Mouse (Mus musculus): ENCODE measurements around the gene Fem1a. TPM values are rescaled to one million over a fixed set of nuclear protein-coding genes. Genes with fewer than 3 reads are reported as not detected.

The Fem1a gene
- polyA plus RNA-seq, 1 experiment from 2014 or later, result 12.5 TPM

GRCm38 (mm10) chr17:56283316-56283715 lies 26.7 kb downstream of the Fem1a start:
- Histone ChIP-seq H3K9ac (no peak overlapping the region), H3K4me1 (replicated peaks) (peaks cover 26% of the 10 kb centered on the region), H3K9me3 (no peaks in the 10 kb centered on the region), H3K4me2 (replicated peaks) (no peak overlapping the region), H3K27me3 (replicated peaks) (no peaks in the 10 kb centered on the region), H3K36me3 (peaks cover 52% of the 10 kb centered on the region), H3K27ac (no peak overlapping the region), H3K4me3 (replicated peaks) (no peak overlapping the region)
- no peak for ATAC-seq
- WGBS, result 92% methylated on average over 8 of the region's 8 CpGs

- no peak overlapping the region for H3K9ac ChIP-seq
- 0 out of 2 replicates have a peak overlapping the region, but pooled peaks have one; percentile 4 for H3K4me2 ChIP-seq (replicated peaks)
- H3K36me3 ChIP-seq, result peaks cover 43% of the 10 kb centered on the region
- peaks cover 37% of the 10 kb centered on the region for H3K4me1 ChIP-seq (replicated peaks)
- no peaks in the 10 kb centered on the region for H3K9me3 ChIP-seq
- 96% methylated on average over 11 of the region's 11 CpGs for WGBS
- no peak overlapping the region for H3K27ac ChIP-seq
- H3K4me3 ChIP-seq (replicated peaks), result no peak overlapping the region
- no peaks in the 10 kb centered on the region for H3K27me3 ChIP-seq (replicated peaks)
- ATAC-seq, result no peak
These were observed 29.4 kb downstream of the Fem1a start for GRCm38 (mm10) chr17:56285995-56286394.

DNA sequence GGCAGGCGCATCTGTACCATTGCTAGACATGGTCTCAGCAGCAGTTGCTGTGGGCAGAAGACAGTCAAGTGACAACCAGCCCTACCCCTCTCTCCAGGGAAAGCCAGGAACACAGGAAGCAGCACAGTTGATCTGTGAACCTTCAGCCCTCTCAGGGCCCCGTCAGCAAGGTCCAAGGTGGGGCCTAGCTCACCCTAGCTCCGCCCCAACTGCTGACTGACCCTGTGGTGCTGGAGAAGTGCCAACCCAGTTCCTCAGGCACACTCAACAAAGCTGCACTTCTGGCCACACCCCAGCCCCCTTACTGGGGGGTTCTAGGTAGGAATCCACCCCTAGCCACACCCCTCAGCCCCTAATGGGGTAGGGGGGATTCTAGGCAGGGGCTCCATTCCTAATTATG lies 31.2 kb downstream of the Fem1a start:
- Histone ChIP-seq H3K9me3 (no peaks in the 10 kb centered on the region), H3K27ac (peak overlapping the region; percentile 95), H3K9ac (peak overlapping the region; percentile 47; the same call in 1 of the 2 replicates), H3K27me3 (replicated peaks) (no peaks in the 10 kb centered on the region), H3K36me3 (peaks cover 35% of the 10 kb centered on the region), H3K4me1 (replicated peaks) (peaks cover 37% of the 10 kb centered on the region), H3K4me3 (replicated peaks) (peak overlapping the region; percentile 29), H3K4me2 (replicated peaks) (peak overlapping the region; percentile 79)
- WGBS, result 43% methylated on average over 3 of the region's 3 CpGs
- peak; percentile 69 for ATAC-seq

DNA sequence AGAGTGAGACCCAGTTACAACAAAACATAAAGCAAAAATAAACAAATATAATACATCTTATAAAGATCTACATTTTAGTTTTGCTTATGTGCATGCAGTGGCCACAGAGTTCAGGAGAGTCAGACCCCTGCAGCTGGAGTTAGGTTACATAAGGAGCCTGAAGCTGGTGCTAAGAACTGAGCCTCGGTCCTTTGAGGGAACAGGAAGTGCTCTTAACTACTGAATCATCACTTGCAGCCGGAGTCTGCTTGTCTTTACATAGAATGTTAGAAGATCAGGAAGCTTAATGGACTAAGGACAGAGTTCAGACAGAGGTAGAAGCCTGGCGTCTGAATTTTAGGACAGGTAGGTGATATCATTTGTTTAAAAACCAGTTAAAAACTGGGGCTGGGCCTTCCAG lies 32.3 kb downstream of the Fem1a start:
- 23% methylated on average over 3 of the region's 3 CpGs for WGBS
- H3K27ac ChIP-seq, result peak overlapping the region; percentile 95
- no peak for ATAC-seq
- peak overlapping the region; percentile 62; the same call in 1 of the 2 replicates for H3K9ac ChIP-seq
- peaks cover 28% of the 10 kb centered on the region for H3K36me3 ChIP-seq
- peak overlapping the region; percentile 51 for H3K4me3 ChIP-seq (replicated peaks)
- H3K4me1 ChIP-seq (replicated peaks), result peaks cover 37% of the 10 kb centered on the region
- H3K27me3 ChIP-seq (replicated peaks), result no peaks in the 10 kb centered on the region
- no peaks in the 10 kb centered on the region for H3K9me3 ChIP-seq
- H3K4me2 ChIP-seq (replicated peaks), result peak overlapping the region; percentile 79

- no peaks in the 10 kb centered on the region for H3K9me3 ChIP-seq
- H3K4me2 ChIP-seq (replicated peaks), result peak overlapping the region; percentile 79
- ATAC-seq, result peak; percentile 20
- WGBS, result 4% methylated on average over 23 of the region's 23 CpGs
- peak overlapping the region; percentile 51 for H3K4me3 ChIP-seq (replicated peaks)
- peak overlapping the region; percentile 62 for H3K9ac ChIP-seq
- H3K27me3 ChIP-seq (replicated peaks), result no peaks in the 10 kb centered on the region
- H3K27ac ChIP-seq, result peak overlapping the region; percentile 95
- H3K36me3 ChIP-seq, result peaks cover 22% of the 10 kb centered on the region
- peaks cover 37% of the 10 kb centered on the region for H3K4me1 ChIP-seq (replicated peaks)
These were observed 33.0 kb downstream of the Fem1a start for GRCm38 (mm10) chr17:56289371-56290331.

GRCm38 (mm10) chr17:56290388-56291170 lies 34.0 kb downstream of the Fem1a start:
- Histone ChIP-seq H3K4me3 (replicated peaks) (peak overlapping the region; percentile 51), H3K36me3 (peaks cover 13% of the 10 kb centered on the region), H3K27me3 (replicated peaks) (no peaks in the 10 kb centered on the region), H3K9me3 (no peaks in the 10 kb centered on the region), H3K4me2 (replicated peaks) (peak overlapping the region; percentile 79), H3K9ac (peak overlapping the region; percentile 62), H3K4me1 (replicated peaks) (peaks cover 37% of the 10 kb centered on the region), H3K27ac (peak overlapping the region; percentile 95)
- 2% methylated on average over 17 of the region's 17 CpGs for WGBS
- peak; percentile 89 for ATAC-seq

GRCm38 (mm10) chr17:56291171-56291511 lies 34.5 kb downstream of the Fem1a start:
- Histone ChIP-seq H3K36me3 (peaks cover 8% of the 10 kb centered on the region), H3K9me3 (no peaks in the 10 kb centered on the region), H3K9ac (peak overlapping the region; percentile 35; the same call in 1 of the 2 replicates), H3K4me2 (replicated peaks) (peak overlapping the region; percentile 79), H3K4me3 (replicated peaks) (peak overlapping the region; percentile 51), H3K4me1 (replicated peaks) (peaks cover 37% of the 10 kb centered on the region), H3K27ac (peak overlapping the region; percentile 95), H3K27me3 (replicated peaks) (no peaks in the 10 kb centered on the region)
- WGBS, result under 1% methylated on average over 16 of the region's 16 CpGs
- peak; percentile 84 for ATAC-seq

GRCm38 (mm10) chr17:56291826-56292475 lies 35.3 kb downstream of the Fem1a start:
- Histone ChIP-seq H3K9me3 (no peaks in the 10 kb centered on the region), H3K27ac (peak overlapping the region; percentile 95; the same call in 1 of the 2 replicates), H3K4me1 (replicated peaks) (peaks cover 33% of the 10 kb centered on the region), H3K9ac (no peak overlapping the region), H3K36me3 (peaks cover 1% of the 10 kb centered on the region; the same call in 1 of the 2 replicates), H3K4me2 (replicated peaks) (no peak overlapping the region), H3K27me3 (replicated peaks) (no peaks in the 10 kb centered on the region), H3K4me3 (replicated peaks) (no peak overlapping the region)
- no peak for ATAC-seq
- 82% methylated on average over 7 of the region's 7 CpGs for WGBS

- Histone ChIP-seq H3K9me3 (no peaks in the 10 kb centered on the region), H3K27ac (peak within 1 kb of the TSS; percentile 95; the same call in 1 of the 2 replicates), H3K4me2 (replicated peaks) (no peak within 1 kb of the TSS), H3K4me3 (replicated peaks) (no peak within 1 kb of the TSS), H3K27me3 (replicated peaks) (no peaks in the 10 kb centered on the region), H3K36me3 (no peaks in the 10 kb centered on the region), H3K4me1 (replicated peaks) (peaks cover 28% of the 10 kb centered on the region), H3K9ac (no peak within 1 kb of the TSS)
- no peak for ATAC-seq
- WGBS, result 93% methylated on average over 4 of the region's 4 CpGs
These were observed 36.1 kb downstream of the Fem1a start, which contains the start of gene Plin3 for GRCm38 (mm10) chr17:56292531-56293222. Gene Plin3, minus strand, starts transcription at chr17:56292873.

DNA sequence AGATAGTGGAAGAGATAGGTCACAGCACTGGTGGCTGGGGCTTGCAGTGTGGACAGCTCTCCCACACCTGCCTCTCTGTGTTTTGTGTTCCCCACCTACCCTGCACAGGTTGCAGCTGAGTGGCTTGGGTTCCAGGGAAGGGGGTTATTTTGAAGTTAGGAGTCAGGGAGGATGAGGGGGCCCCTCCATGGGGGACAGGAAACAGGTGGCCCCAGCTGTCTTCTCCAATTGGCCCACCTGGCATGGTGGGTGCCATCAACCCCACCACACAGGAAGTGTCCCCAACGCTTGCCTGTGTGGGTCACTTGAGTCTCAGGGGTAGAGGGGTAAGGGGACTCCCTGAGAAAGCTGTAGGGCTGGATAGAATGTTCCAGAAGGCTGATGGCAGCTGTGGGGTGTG lies 36.7 kb downstream of the Fem1a start:
- no peak for ATAC-seq
- no peak overlapping the region for H3K9ac ChIP-seq
- H3K27me3 ChIP-seq (replicated peaks), result no peaks in the 10 kb centered on the region
- H3K36me3 ChIP-seq, result no peaks in the 10 kb centered on the region
- WGBS, result 77% methylated on average over 1 of the region's 1 CpGs
- no peak overlapping the region for H3K4me2 ChIP-seq (replicated peaks)
- peaks cover 22% of the 10 kb centered on the region for H3K4me1 ChIP-seq (replicated peaks)
- no peak overlapping the region for H3K27ac ChIP-seq
- no peak overlapping the region for H3K4me3 ChIP-seq (replicated peaks)
- no peaks in the 10 kb centered on the region for H3K9me3 ChIP-seq

DNA sequence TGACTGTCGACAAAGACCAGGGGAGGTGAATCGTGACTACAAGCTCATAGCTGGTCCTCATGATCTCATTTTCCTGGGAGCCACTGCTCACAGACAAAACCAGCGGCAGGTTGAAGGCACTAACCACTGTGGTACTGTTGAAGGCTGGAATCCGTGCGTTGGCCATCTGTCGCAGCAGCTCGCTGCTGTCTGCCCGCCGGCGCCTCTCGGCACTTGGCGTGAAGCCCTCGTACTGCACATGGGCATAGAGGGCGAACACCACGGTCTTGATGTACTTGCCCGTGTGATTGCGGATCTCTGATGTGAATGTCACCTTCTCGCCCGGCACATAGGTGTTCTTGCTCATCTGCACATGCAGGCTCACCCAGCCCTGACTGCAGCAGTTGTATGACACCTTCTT lies 37.6 kb downstream of the Fem1a start:
- WGBS, result 89% methylated on average over 19 of the region's 19 CpGs

More for the DNA sequence above, 37.6 kb downstream of the Fem1a start:
- H3K27ac ChIP-seq, result no peak overlapping the region
- H3K9me3 ChIP-seq, result no peaks in the 10 kb centered on the region
- no peak overlapping the region for H3K4me2 ChIP-seq (replicated peaks)
- no peak overlapping the region for H3K4me3 ChIP-seq (replicated peaks)
- H3K27me3 ChIP-seq (replicated peaks), result no peaks in the 10 kb centered on the region
- no peak for ATAC-seq
- no peak overlapping the region for H3K9ac ChIP-seq
- H3K4me1 ChIP-seq (replicated peaks), result peaks cover 12% of the 10 kb centered on the region
- H3K36me3 ChIP-seq, result no peaks in the 10 kb centered on the region

Data from intestine, embryonic 15.5 days (tissue).